Mouse (Mus musculus) testis, adult 2 months (tissue): ENCODE results near the gene Ogdh. TPM values are rescaled to one million over a fixed set of nuclear protein-coding genes. Genes with fewer than 3 reads are reported as not detected.
A peak's percentile ranks its signal among the peaks of the same experiment; 100 is the strongest.
"Not testable (repeated sequence)": the region's sequence is repeated elsewhere in the genome, so short reads cannot be mapped to it uniquely, and the experiment has no call there.

Experiments used
- H3K27ac ChIP-seq: fragments of 200-500 bp; 2 replicates; pipeline ENCODE4 v1.5.1; 2012; ENCODE audit warnings: low read depth, low read length; ENCODE audit not compliant: control insufficient read depth, insufficient read depth
- H3K27me3 ChIP-seq: fragments of 200-500 bp; 2 replicates; pipeline ENCODE4 v1.6.1; 2012; ENCODE audit warnings: mild to moderate bottlenecking, low read length, moderate library complexity; ENCODE audit not compliant: control insufficient read depth, insufficient read depth
- H3K36me3 ChIP-seq: fragments of 200-500 bp; 2 replicates; pipeline ENCODE4 v1.6.1; 2012; ENCODE audit warnings: mild to moderate bottlenecking, low read length; ENCODE audit not compliant: control insufficient read depth, insufficient read depth
- H3K4me1 ChIP-seq: fragments of 200-500 bp; 2 replicates; pipeline ENCODE4 v1.6.1; 2012; ENCODE audit warnings: low read length; ENCODE audit not compliant: control insufficient read depth, insufficient read depth
- H3K4me3 ChIP-seq: fragments of 200-500 bp; 2 replicates; pipeline ENCODE4 v1.5.1; 2012; ENCODE audit warnings: low read depth, mild to moderate bottlenecking, low read length, moderate library complexity, mixed read lengths; ENCODE audit not compliant: control insufficient read depth
- CTCF ChIP-seq: fragments of 200-500 bp; IDR thresholded peaks from 2 replicates; pipeline ENCODE4 v1.5.1; 2012; ENCODE audit warnings: low read depth, mild to moderate bottlenecking, inconsistent platforms, low read length, moderate library complexity; ENCODE audit not compliant: control insufficient read depth, insufficient read depth, insufficient replicate concordance
- POLR2A ChIP-seq: fragments of 200-500 bp; IDR thresholded peaks from 2 replicates; pipeline ENCODE4 v1.6.1; 2012; ENCODE audit warnings: low read depth, mild to moderate bottlenecking, inconsistent platforms, low read length, moderate library complexity; ENCODE audit not compliant: control insufficient read depth
- polyA plus RNA-seq: library from polyadenylated mRNA; depleted of rRNA; stranded (reverse); fragments of >200 nt; gene quantifications from 2 replicates; pipeline ENCODE4 v1.2.3, GENCODE M21; 2012

The Ogdh gene
- polyA plus RNA-seq, 1 experiment, result 87.1 TPM

DNA sequence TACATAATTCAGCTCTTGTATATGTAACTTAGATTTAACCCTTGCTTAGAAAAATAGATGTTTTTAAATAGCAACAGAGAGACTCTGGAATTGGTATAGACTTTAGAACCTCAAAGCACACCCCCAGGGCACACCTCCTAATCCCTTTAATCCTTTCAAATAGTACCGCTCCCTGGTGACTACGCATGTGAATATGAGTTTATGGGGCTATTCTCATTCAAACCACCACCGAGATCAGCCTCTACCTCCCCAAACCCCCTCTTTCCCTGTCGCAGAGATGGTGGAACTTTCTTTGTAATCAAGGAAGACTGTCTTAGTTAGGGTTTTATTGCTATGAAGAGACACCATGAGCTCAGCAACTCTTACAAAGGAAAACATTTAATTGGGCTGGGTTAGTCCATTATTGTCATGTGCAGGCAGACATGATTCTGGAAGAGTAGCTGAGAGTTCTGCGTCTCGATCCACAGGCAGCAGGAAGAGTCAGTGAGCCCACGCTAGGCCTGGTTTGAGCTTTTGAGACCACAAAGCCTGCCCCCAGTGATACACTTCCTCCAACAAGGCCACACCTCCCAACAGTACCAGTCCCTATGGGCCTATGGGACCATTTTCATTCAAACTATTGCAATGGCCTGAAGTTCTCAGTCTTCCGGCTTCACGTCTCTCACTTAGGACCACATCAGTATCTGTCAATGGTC, 73.3 kb downstream of the Ogdh start:
- Histone ChIP-seq H3K27me3 (no peaks in the 10 kb centered on the region), H3K27ac (no peak overlapping the region), H3K4me3 (no peak overlapping the region), H3K4me1 (peaks cover 2% of the 10 kb centered on the region; the same call in 1 of the 2 replicates), H3K36me3 (no peaks in the 10 kb centered on the region)
- no peak for TF ChIP-seq CTCF
- TF ChIP-seq POLR2A, result no peak

DNA sequence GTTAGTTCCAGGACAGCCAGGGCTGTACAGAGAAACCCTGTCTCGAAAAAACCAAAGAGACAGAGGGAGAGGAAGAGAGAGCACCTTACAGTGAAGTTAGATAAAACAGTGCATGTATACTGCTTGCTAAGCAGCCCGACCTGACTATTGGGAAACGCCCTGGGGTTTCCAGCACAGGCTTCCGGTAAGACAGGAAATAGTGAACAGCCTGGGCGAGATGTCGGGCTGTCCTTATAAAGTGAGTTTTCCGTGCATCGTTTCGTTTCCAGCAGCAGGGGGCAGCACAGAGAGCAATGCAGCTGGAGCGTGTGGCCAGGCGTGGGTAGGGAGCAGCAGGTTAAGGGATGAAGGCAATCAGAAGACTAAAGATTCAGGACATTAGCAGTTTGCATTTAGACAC, 74.5 kb downstream of the Ogdh start:
- Histone ChIP-seq H3K27ac (no peak overlapping the region), H3K4me3 (no peak overlapping the region), H3K4me1 (peaks cover 2% of the 10 kb centered on the region; the same call in 1 of the 2 replicates), H3K27me3 (no peaks in the 10 kb centered on the region), H3K36me3 (no peaks in the 10 kb centered on the region)
- peak; percentile 83; the same call in 1 of the 2 replicates for TF ChIP-seq CTCF
- TF ChIP-seq POLR2A, result no peak

DNA sequence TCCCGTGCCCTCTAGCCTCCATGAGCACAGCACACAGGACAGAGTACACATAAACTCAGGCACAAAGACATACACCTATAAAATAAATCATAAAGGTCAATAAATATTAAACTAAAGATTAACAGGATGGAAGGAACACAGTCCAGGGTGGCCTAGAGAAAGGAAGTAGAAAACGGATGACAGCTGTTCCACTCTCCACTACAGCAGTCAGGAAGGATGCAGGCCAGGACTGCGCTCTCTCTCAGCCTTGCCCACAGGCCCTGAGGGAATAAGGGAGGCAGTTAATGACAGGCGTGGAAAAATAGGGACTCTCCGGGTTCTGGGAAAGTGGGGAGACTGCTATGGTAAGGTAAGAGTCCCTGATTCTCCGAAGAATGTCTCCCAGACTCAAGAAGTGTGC, 75.0 kb downstream of the Ogdh start:
- Histone ChIP-seq H3K27ac (no peak overlapping the region), H3K4me3 (no peak overlapping the region), H3K4me1 (peaks cover 2% of the 10 kb centered on the region; the same call in 1 of the 2 replicates), H3K36me3 (no peaks in the 10 kb centered on the region), H3K27me3 (no peaks in the 10 kb centered on the region)
- no peak for TF ChIP-seq CTCF
- no peak for TF ChIP-seq POLR2A

DNA sequence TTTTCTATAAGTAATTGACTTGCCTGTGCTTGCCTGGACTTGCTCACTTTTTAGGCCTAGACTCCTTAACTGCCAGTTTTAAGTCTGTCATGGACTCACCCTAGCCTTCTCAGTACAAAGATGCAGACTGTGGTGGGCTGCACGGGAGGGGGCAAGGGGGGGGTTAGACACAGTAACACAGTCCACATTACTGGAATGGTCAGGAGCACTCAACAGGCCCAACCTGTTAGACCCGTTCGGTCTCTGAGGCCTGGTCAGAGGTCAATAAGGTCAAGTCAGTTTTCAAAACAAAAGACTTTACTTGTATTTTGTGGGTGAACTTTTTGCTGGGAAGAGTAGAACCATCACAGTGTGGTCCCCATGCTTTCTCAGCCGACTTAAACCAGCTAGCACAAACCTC, 75.7 kb downstream of the Ogdh start:
- Histone ChIP-seq H3K36me3 (no peaks in the 10 kb centered on the region), H3K27ac (no peak overlapping the region), H3K4me3 (no peak overlapping the region), H3K27me3 (no peaks in the 10 kb centered on the region), H3K4me1 (peaks cover 4% of the 10 kb centered on the region; the same call in 1 of the 2 replicates)
- TF ChIP-seq CTCF (no peak), POLR2A (no peak)

DNA sequence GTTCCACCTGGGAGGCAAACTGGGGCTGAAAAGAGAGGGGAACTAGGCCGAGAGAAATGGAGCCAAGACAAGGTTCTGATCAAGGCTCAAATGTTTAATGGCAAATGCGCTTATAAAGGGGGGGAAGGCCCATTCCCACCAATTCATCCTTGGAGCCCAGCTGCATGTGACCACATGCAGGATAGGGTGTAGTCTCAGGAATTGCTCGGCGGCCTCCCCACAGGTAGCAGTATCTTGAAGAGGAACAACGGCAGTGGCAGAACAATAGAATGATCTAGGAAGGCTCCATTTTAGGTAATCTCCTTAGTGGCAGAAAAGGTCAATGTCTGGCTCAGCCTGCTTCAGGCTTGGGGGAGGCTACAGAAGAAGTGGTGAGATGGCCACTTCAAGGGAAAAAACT, 76.6 kb downstream of the Ogdh start:
- H3K4me3 ChIP-seq, H3K27ac ChIP-seq, H3K27me3 ChIP-seq, H3K36me3 ChIP-seq, H3K4me1 ChIP-seq: not testable (repeated sequence)

DNA sequence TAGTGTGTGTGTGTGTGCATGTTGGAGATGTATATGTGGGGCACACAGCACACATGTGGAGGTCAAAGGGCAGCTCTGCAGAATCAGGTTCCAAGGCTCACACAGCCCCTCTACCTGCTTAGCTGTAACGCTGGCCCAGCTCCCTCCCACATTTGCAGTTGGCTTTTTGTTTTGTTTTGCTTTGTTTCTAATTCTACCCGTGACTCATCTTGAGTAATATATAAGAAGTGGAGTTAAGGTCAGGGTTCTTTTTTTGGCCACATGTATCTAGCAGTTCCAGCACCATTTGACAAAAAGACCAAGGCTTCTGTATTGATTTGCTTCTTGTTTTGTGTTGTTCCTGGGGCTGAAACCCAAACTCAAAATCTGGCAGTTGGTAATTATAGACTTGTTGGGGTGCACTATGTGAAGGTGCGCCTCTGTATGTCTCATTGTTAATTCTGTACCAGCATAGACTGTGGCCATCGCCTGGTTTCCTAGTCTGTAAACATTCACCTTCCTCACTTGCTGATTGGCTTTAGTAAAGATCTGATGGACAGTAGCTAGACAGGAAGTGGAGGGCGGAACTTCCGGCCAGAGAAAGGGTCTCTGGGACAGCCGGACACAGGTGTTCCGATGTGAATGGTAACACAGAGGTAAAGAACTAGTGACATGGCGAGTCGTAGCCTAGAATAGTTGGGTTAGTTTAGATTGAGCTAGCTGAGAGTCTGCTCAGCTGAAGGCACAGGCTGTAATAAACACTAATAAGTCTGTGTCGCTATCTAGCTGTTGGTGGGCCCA, 80.1 kb downstream of the Ogdh start:
- Histone ChIP-seq H3K27ac (no peak overlapping the region), H3K4me3 (peak overlapping the region; percentile 77), H3K4me1 (peaks cover 2% of the 10 kb centered on the region), H3K27me3 (no peaks in the 10 kb centered on the region), H3K36me3 (no peaks in the 10 kb centered on the region)
- TF ChIP-seq POLR2A (no peak), CTCF (no peak)

DNA sequence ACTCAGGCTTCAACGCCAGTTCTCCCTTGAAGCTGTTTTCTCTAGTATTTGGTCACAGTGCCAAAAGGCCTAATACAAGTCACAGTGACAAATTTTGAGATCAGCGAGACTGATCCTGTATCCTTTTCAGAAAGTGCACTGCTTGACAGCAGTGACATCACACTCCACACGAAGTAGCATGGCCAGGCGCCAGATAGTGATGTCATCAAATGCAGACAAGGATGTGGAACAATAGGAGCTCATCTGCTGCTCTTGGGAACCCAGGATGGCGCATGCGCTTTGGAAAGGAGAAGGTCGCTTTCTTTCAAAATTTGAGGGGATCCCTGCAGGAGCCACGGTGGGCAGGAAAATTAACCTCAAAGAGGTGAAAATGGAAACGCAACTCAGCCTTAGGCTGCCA, 81.4 kb downstream of the Ogdh start:
- TF ChIP-seq POLR2A (no peak), CTCF (no peak)
- Histone ChIP-seq H3K4me3 (peak overlapping the region; percentile 77), H3K4me1 (peaks cover 2% of the 10 kb centered on the region), H3K27ac (no peak overlapping the region), H3K36me3 (no peaks in the 10 kb centered on the region), H3K27me3 (no peaks in the 10 kb centered on the region)
